Comparison of ENCODE assay signal across 28 mouse cellular contexts in the genomic region with DNA sequence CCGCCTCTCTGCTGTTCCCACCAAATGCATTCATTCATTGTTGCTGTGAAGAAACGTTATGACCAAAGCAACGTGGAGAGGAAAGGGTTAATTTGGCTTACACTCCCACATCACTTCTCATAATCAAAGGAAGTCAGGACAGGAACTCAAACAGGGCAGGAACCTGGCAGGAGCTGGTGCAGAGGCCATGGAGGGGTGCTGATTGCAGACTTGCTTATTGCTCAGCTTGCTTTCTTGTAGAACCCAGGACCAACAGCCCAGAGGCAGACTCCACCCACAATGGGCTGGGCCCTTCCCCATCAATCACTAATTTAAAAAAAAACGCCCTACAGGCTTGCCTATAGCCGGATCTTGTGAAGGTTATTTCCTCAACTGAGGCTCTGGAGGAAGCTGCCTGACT. TPM values are rescaled to one million over a fixed set of nuclear protein-coding genes. Genes with fewer than 3 reads are reported as not detected.
DNase-seq lines count a peak whose midpoint lies in the region; ATAC-seq and TF ChIP-seq lines count a peak whose summit lies in the region.
"Had no signal": no experiment of that assay in that cellular context is flagged by ENCODE, and none has a peak within 500 bp of the region (broad histone marks: within the 10 kb centered on the region; RNA-seq: fewer than 3 reads in every experiment).

No protein-coding gene starts in this region.

- in situ Hi-C loops in ES-E14 (cut with MboI; ENCODE audit: low sequenced_read_pairs in 2 of 2, unreplicated experiment in 2 of 2) = no loop called here

- WGBS in lung, postnatal 0 days = 44% methylated on average over 5 of the region's 5 CpGs
- WGBS in liver, embryonic 12.5 days (ENCODE audit: insufficient replicate concordance) = 37% methylated on average over 5 of the region's 5 CpGs

- TF ChIP-seq EP300 in lung, postnatal 0 days (IDR thresholded peaks at IDR 0.05) = no peak

- DNase-seq in ES-E14 (ENCODE audit: low read depth, low spot score) = no peak
- peak; percentile 41 for DNase-seq in ZHBTc4 (ENCODE audit: low read depth, low spot score)
- peak; percentile 13 for DNase-seq in lung, postnatal 0 days (ENCODE audit: low spot score)
- peak; percentile 30 for DNase-seq in lung, postnatal 36 days
- no peak for DNase-seq in left cerebral cortex, adult 18-20 months (ENCODE audit: low spot score in 2 of 2)
- no peak for DNase-seq in left cerebral cortex, adult 8-10 months (ENCODE audit: low spot score in 2 of 2)
- DNase-seq: B cell, adult 2 months; cerebellum, adult 11 months; cerebellum, adult 8-10 months; cerebellum, postnatal 14 days; gastrocnemius, adult 2 months; gastrocnemius, postnatal 25 days; heart, adult 11 months; heart, postnatal 36 days had no signal

- H3K4me3 ChIP-seq in ES-E14 (ENCODE audit: insufficient read depth in 1 of 2, low read depth in 1 of 2, low read length in 2 of 2, poor library complexity in 1 of 2, severe bottlenecking in 1 of 2) = no peak overlapping the region
- no peak overlapping the region for H3K4me3 ChIP-seq in lung, postnatal 0 days (ENCODE audit: low read depth, low read length)
- no peak overlapping the region for H3K4me3 ChIP-seq in liver, embryonic 12.5 days
- H3K4me3 ChIP-seq: embryonic facial prominence, embryonic 12.5 days; forebrain, embryonic 12.5 days; gastrocnemius, adult 2 months; heart, embryonic 13.5 days; hindbrain, embryonic 15.5 days had no signal

- no peak overlapping the region for H3K9ac ChIP-seq in ES-E14 (ENCODE audit: insufficient read depth, low read depth, low read length, poor library complexity, severe bottlenecking)
- no peak overlapping the region for H3K9ac ChIP-seq in lung, postnatal 0 days (replicated peaks; ENCODE audit: low read depth)
- no peak overlapping the region for H3K9ac ChIP-seq in liver, embryonic 12.5 days
- H3K9ac ChIP-seq: embryonic facial prominence, embryonic 12.5 days; forebrain, embryonic 12.5 days; heart, embryonic 13.5 days; hindbrain, embryonic 15.5 days had no signal

- H3K36me3 ChIP-seq in ES-E14 (ENCODE audit: control insufficient read depth, insufficient read depth, low read length, poor library complexity, severe bottlenecking) = no peaks in the 10 kb centered on the region
- H3K36me3 ChIP-seq in lung, postnatal 0 days (ENCODE audit: insufficient read depth, low read length) = no peaks in the 10 kb centered on the region
- H3K36me3 ChIP-seq in liver, embryonic 12.5 days = no peaks in the 10 kb centered on the region
- H3K36me3 ChIP-seq: embryonic facial prominence, embryonic 12.5 days; forebrain, embryonic 12.5 days; heart, embryonic 13.5 days; hindbrain, embryonic 15.5 days had no signal

- no peaks in the 10 kb centered on the region for H3K4me1 ChIP-seq in ES-E14 (ENCODE audit: control insufficient read depth in 2 of 2, insufficient read depth in 2 of 2, low read length in 2 of 2, poor library complexity in 1 of 2)
- no peaks in the 10 kb centered on the region for H3K4me1 ChIP-seq in lung, postnatal 0 days (ENCODE audit: insufficient read depth, low read depth, low read length)
- no peaks in the 10 kb centered on the region for H3K4me1 ChIP-seq in liver, embryonic 12.5 days
- H3K4me1 ChIP-seq: embryonic facial prominence, embryonic 12.5 days; forebrain, embryonic 12.5 days; hindbrain, embryonic 15.5 days had no signal

- no peaks in the 10 kb centered on the region for H3K9me3 ChIP-seq in ES-E14 (ENCODE audit: control insufficient read depth, insufficient read depth, low read depth, low read length)
- H3K9me3 ChIP-seq in lung, postnatal 0 days (ENCODE audit: low read length) = no peaks in the 10 kb centered on the region
- H3K9me3 ChIP-seq in liver, embryonic 12.5 days (replicated peaks) = no peaks in the 10 kb centered on the region
- H3K9me3 ChIP-seq: embryonic facial prominence, embryonic 12.5 days; forebrain, embryonic 12.5 days; heart, embryonic 13.5 days; hindbrain, embryonic 15.5 days had no signal

- H3K27me3 ChIP-seq in lung, postnatal 0 days (replicated peaks; ENCODE audit: insufficient read depth, low read length) = no peaks in the 10 kb centered on the region
- H3K27me3 ChIP-seq in liver, embryonic 12.5 days (replicated peaks) = no peaks in the 10 kb centered on the region
- H3K27me3 ChIP-seq: embryonic facial prominence, embryonic 12.5 days; forebrain, embryonic 12.5 days; heart, embryonic 13.5 days; hindbrain, embryonic 15.5 days had no signal

- ATAC-seq in lung, postnatal 0 days = peak; percentile 68
- ATAC-seq in liver, embryonic 12.5 days = no peak
- ATAC-seq: CD4-positive, CD25-positive, alpha-beta regulatory T cell, adult 4 months; forebrain, embryonic 16.5 days; inflammation-experienced regulatory T-cells, adult 6 months had no signal

- no peak overlapping the region for H3K4me2 ChIP-seq in lung, postnatal 0 days (replicated peaks; ENCODE audit: low read depth, low read length)
- H3K4me2 ChIP-seq in liver, embryonic 12.5 days = no peak overlapping the region
- H3K4me2 ChIP-seq: embryonic facial prominence, embryonic 12.5 days; forebrain, embryonic 12.5 days; heart, embryonic 13.5 days; hindbrain, embryonic 15.5 days had no signal

- H3K27ac ChIP-seq in ES-E14 (ENCODE audit: insufficient read depth, low read depth, low read length, poor library complexity, severe bottlenecking) = no peak overlapping the region
- H3K27ac ChIP-seq in lung, postnatal 0 days (ENCODE audit: low read length) = no peak overlapping the region
- no peak overlapping the region for H3K27ac ChIP-seq in liver, embryonic 12.5 days
- H3K27ac ChIP-seq: embryonic facial prominence, embryonic 12.5 days; forebrain, embryonic 12.5 days; gastrocnemius, adult 2 months; heart, embryonic 13.5 days; hindbrain, embryonic 15.5 days had no signal

- no peak for TF ChIP-seq CTCF in lung, postnatal 0 days (IDR thresholded peaks at IDR 0.05)

TF ChIP-seq in ES-E14, 5 proteins besides CTCF, POLR2A, EP300 and RAD21:
- TF ChIP-seq ZNF384 (IDR thresholded peaks at IDR 0.05; ENCODE audit: low read depth, low read length) (peak; percentile 53; the same call in 1 of the 2 replicates), ZC3H11A (IDR thresholded peaks at IDR 0.05; ENCODE audit: borderline replicate concordance, low read depth, low read length) (no peak)

RNA-seq across cellular contexts. Expression of a gene that starts 6.6 kb away (rescaled TPM):
- total RNA-seq in ES-E14 (2012; rRNA removed) = not detected in 2 replicates
- not detected in 2 replicates for polyA plus RNA-seq in lung, postnatal 0 days (2015; fragmentation: Nextera tagmentation; extraction: Ambion mirVana)
- not detected in 2 replicates for polyA plus RNA-seq in liver, embryonic 12.5 days (2016; fragmentation: Nextera tagmentation; extraction: Ambion mirVana)
- total RNA-seq in left cerebral cortex, adult 18-20 months (2021) = under 1 TPM in 1 of 2 experiments, not detected in 1; 0.37 TPM
- under 1 TPM in 2 of 4 experiments, not detected in 2; 0.17 to 0.35 TPM for total RNA-seq in left cerebral cortex, adult 8-10 months (2022)
- total RNA-seq: adrenal gland, postnatal 10 days; adrenal gland, postnatal 4 days; common myeloid progenitor, adult 5-6 weeks; gastrocnemius, adult 2 months; gastrocnemius, postnatal 25 days; heart, postnatal 36 days had no signal
- polyA plus RNA-seq: brain, embryonic 14.5 days; CD4-positive, CD25-positive, alpha-beta regulatory T cell, adult 4 months; embryonic facial prominence, embryonic 12.5 days; forebrain, embryonic 12.5 days; forebrain, embryonic 16.5 days; heart, embryonic 13.5 days; heart, postnatal 0 days; hindbrain, embryonic 11.5 days; hindbrain, embryonic 15.5 days; inflammation-experienced regulatory T-cells, adult 6 months had no signal

RNA-seq across cellular contexts. Expression of a gene that starts 6.7 kb away (rescaled TPM):
- total RNA-seq in ES-E14 (2012; rRNA removed) = 0.16 TPM in 1 of 2 replicates, not detected in the other
- not detected in 2 replicates for polyA plus RNA-seq in lung, postnatal 0 days (2015; fragmentation: Nextera tagmentation; extraction: Ambion mirVana)
- not detected in 2 replicates for polyA plus RNA-seq in liver, embryonic 12.5 days (2016; fragmentation: Nextera tagmentation; extraction: Ambion mirVana)
- total RNA-seq in left cerebral cortex, adult 18-20 months (2021) = 1 to 10 TPM; 3.9 to 4.9 TPM
- 1 to 10 TPM; 4.2 to 4.9 (median 4.5) TPM for total RNA-seq in left cerebral cortex, adult 8-10 months (2022)
- total RNA-seq: adrenal gland, postnatal 10 days; adrenal gland, postnatal 4 days; common myeloid progenitor, adult 5-6 weeks; gastrocnemius, adult 2 months; gastrocnemius, postnatal 25 days; heart, postnatal 36 days had no signal
- polyA plus RNA-seq: brain, embryonic 14.5 days; CD4-positive, CD25-positive, alpha-beta regulatory T cell, adult 4 months; embryonic facial prominence, embryonic 12.5 days; forebrain, embryonic 12.5 days; forebrain, embryonic 16.5 days; heart, embryonic 13.5 days; heart, postnatal 0 days; hindbrain, embryonic 11.5 days; inflammation-experienced regulatory T-cells, adult 6 months had no signal

RNA-seq across cellular contexts. Expression of a gene that starts 18.8 kb away (rescaled TPM):
- not detected in 2 replicates for total RNA-seq in ES-E14 (2012; rRNA removed)
- polyA plus RNA-seq in lung, postnatal 0 days (2015; fragmentation: Nextera tagmentation; extraction: Ambion mirVana) = not detected in 2 replicates
- polyA plus RNA-seq in liver, embryonic 12.5 days (2016; fragmentation: Nextera tagmentation; extraction: Ambion mirVana) = not detected in 2 replicates
- not detected for total RNA-seq in left cerebral cortex, adult 18-20 months (2021)
- under 1 TPM in 1 of 4 experiments, not detected in 3; 0.37 TPM for total RNA-seq in left cerebral cortex, adult 8-10 months (2022)
- total RNA-seq: adrenal gland, postnatal 10 days; adrenal gland, postnatal 4 days; common myeloid progenitor, adult 5-6 weeks; gastrocnemius, adult 2 months; gastrocnemius, postnatal 25 days; heart, postnatal 36 days had no signal
- polyA plus RNA-seq: brain, embryonic 14.5 days; CD4-positive, CD25-positive, alpha-beta regulatory T cell, adult 4 months; embryonic facial prominence, embryonic 12.5 days; forebrain, embryonic 12.5 days; forebrain, embryonic 16.5 days; heart, embryonic 13.5 days; heart, postnatal 0 days; hindbrain, embryonic 11.5 days; hindbrain, embryonic 15.5 days; inflammation-experienced regulatory T-cells, adult 6 months had no signal

RNA-seq across cellular contexts. Expression of a gene that starts 20.1 kb away (rescaled TPM):
- total RNA-seq in ES-E14 (2012; rRNA removed) = not detected in 2 replicates
- polyA plus RNA-seq in lung, postnatal 0 days (2015; fragmentation: Nextera tagmentation; extraction: Ambion mirVana) = not detected in 2 replicates
- not detected in 2 replicates for polyA plus RNA-seq in liver, embryonic 12.5 days (2016; fragmentation: Nextera tagmentation; extraction: Ambion mirVana)
- total RNA-seq in left cerebral cortex, adult 18-20 months (2021) = not detected
- total RNA-seq in left cerebral cortex, adult 8-10 months (2022) = not detected
- total RNA-seq: adrenal gland, postnatal 10 days; adrenal gland, postnatal 4 days; common myeloid progenitor, adult 5-6 weeks; gastrocnemius, adult 2 months; gastrocnemius, postnatal 25 days; heart, postnatal 36 days had no signal
- polyA plus RNA-seq: brain, embryonic 14.5 days; embryonic facial prominence, embryonic 12.5 days; forebrain, embryonic 12.5 days; forebrain, embryonic 16.5 days; heart, embryonic 13.5 days; heart, postnatal 0 days; hindbrain, embryonic 11.5 days; hindbrain, embryonic 15.5 days; inflammation-experienced regulatory T-cells, adult 6 months had no signal

RNA-seq across cellular contexts. Expression of a gene that starts 43.0 kb away (rescaled TPM):
- total RNA-seq in ES-E14 (2012; rRNA removed) = 0.48 TPM in 1 of 2 replicates, not detected in the other
- not detected in 2 replicates for polyA plus RNA-seq in lung, postnatal 0 days (2015; fragmentation: Nextera tagmentation; extraction: Ambion mirVana)
- not detected in 2 replicates for polyA plus RNA-seq in liver, embryonic 12.5 days (2016; fragmentation: Nextera tagmentation; extraction: Ambion mirVana)
- total RNA-seq in left cerebral cortex, adult 18-20 months (2021) = not detected
- total RNA-seq in left cerebral cortex, adult 8-10 months (2022) = not detected
- total RNA-seq: adrenal gland, postnatal 10 days; adrenal gland, postnatal 4 days; common myeloid progenitor, adult 5-6 weeks; gastrocnemius, adult 2 months; gastrocnemius, postnatal 25 days; heart, postnatal 36 days had no signal
- polyA plus RNA-seq: brain, embryonic 14.5 days; CD4-positive, CD25-positive, alpha-beta regulatory T cell, adult 4 months; embryonic facial prominence, embryonic 12.5 days; forebrain, embryonic 12.5 days; forebrain, embryonic 16.5 days; heart, embryonic 13.5 days; heart, postnatal 0 days; hindbrain, embryonic 11.5 days; hindbrain, embryonic 15.5 days; inflammation-experienced regulatory T-cells, adult 6 months had no signal

Comparison
In these comparisons a context has a peak if more than half of its experiments do, and no peak if none do; other contexts are left out.
1. DNase-seq: peak in ZHBTc4 (single experiment), lung, postnatal 0 days (single experiment) and lung, postnatal 36 days (single experiment); none in ES-E14 (single experiment), left cerebral cortex, adult 18-20 months (0 of 2) and left cerebral cortex, adult 8-10 months (0 of 2).